Mouse (Mus musculus): ENCODE results near the gene Calcoco2.

The Calcoco2 gene

DNA sequence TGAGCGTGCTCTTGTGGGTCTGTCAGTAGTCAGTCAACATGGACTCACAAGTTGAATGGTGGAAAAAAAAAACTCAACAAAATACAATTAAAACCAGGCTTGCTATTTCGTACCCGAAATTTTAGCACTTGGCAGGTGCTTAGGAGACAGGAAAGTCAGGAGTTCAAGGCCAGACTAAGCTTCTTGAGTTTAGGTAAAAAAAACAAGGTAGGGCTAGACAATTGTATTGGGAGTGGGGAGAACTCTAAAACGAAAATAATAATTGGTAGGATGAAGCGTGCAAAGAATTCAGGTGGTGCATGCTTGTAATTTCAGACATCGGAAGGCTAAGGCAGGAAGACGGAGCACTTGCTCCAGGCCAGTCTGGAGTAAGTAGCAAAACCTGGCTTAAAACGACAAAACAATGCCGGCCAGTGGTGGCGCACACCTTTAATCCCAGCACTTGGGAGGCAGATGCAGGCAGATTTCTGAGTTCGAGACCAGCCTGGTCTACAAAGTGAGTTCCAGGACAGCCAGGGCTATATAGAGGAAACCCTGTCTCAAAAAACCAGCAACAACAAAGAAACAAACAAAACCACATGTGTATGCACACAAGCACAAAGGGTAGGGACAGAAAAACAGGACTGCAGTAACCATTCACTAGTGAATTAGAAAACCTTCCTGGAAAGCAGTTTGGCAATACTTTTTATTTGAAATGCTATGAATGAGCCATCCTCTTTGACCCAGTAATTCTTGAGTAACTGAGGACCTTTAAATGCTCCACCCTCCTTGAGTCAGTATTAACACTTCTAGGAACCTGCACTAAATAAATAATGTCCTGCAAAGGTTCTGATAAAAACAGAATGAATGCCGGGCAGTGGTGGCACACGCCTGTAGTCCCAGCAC is 35.3 kb downstream of the Calcoco2 start:
- no peak for DNase-seq

DNA sequence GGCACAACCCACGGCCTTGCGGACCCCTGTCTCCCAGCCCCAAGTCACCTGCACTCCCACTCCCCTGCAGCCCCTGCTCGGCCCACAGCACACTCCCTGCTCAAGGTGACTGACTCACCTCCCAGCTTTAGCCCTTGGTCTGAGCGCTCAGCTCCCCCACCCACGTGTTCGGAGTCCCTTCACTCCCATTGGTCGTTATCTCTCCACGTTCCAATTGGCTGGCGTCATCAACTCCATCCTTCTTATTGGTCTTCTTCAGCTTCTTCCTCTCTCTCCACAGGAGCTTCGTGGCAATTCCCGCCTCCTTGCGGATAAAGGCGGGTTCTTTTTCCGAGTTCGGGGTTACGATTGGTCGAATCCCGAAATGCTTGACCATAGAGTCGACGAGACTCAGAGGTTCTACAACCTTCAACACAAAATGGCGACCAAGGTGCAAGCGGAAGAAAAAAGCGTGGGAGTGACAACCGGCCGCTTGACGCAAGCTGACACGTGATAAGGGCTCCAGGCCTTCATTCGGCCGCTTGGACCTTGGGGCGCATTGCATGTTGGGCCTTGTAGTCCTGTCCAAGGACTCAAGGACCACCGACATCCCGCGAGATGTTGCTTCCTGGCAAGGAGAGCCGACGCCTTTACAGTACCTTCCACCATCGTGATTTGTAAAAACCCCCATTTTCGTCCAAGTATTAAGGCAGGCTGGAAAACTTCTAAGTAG is 36.1 kb downstream of the Calcoco2 start, which contains the start of gene Atp5g1:
Atp5g1 (minus strand) TSS at position 162 of the 712 bp plus-strand sequence.
- DNase-seq: peak; percentile 100

DNA sequence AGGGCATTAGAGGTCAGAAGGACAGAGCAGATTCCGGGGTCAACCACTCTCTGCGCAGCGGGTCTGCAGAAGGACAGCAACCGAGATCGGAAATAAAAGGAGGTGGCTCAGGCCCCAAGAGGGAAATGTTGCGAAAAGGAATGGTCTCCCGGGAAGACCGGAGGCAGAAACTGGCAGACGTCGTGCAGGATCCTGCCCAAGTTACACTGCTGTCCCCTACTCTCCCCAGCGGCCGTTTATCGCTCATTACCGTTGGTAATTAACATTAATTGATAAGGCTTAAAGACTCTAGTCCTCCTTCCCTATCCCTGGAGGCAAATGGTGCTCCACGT is 36.6 kb downstream of the Calcoco2 start:
- no peak for DNase-seq

DNA sequence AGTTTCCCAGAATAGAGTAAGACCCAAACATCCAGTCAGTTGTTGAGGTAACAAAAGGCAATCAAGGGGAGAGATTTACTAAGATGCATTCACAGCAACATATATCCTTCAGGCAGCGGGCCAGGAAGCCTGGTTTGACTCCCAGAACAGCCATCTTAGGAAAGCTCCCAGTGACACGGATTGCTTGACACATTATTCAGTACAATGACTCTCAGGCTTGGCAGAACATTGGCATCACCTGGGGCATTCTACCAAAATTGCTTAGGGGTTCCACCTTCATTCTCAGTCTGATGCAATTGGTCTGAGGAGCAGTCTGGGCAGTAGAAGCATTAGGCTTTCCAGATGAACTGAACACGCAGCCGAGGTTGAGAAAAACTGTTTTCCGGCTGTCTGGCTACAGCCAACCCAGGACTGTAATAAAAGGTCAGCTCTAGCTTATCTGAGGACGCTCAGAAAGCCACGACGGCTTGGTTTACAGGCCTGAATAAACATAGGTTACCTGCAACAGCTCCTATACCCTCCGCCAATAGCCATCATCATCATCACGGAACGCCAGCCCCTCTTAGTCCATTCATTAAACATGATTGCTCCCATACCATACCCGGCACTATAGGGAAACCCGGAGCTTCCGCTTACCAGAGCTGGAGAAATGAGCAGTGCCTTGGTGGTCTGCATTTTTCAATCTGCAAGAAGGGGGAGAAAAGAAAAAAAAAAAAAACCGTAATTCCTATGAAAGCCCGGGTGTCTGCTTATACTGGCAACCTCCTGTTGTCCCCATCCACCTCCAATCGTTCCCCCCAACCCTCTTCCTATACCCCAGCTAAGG is 37.2 kb downstream of the Calcoco2 start:
- peak; percentile 48 for DNase-seq

DNA sequence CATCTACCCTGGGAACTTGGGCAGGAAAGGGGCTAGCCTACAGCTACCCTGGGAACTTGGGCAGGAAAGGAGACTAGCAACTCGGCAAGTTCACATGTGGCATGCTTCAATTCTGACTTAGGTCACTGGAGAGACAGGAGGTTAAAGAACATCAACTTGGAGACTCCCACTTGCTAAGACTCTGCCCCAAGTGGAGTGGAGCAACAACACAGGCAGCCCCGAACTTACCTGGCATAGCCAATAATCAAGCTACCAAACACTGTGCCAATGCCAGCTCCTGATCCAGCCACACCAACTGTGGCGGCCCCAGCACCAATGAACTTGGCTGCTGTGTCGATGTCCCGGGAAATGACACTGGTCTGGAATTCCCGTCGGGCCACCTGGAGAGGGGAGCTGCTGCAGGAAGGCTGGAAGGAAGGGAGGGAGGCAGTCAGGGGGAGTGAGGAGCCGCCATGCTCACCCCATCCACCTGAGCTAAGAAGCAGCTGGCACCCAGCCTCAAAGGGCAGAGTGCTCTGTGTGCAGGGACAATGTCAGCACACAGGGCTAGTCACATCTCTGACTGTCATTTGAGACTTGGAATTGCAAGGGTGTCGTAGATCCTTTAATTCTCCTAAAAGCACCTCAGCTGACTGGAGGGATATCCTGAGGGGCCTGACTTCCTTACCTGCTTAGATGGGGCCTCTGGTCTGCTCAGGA is 38.3 kb downstream of the Calcoco2 start:
- DNase-seq: peak; percentile 44

DNA sequence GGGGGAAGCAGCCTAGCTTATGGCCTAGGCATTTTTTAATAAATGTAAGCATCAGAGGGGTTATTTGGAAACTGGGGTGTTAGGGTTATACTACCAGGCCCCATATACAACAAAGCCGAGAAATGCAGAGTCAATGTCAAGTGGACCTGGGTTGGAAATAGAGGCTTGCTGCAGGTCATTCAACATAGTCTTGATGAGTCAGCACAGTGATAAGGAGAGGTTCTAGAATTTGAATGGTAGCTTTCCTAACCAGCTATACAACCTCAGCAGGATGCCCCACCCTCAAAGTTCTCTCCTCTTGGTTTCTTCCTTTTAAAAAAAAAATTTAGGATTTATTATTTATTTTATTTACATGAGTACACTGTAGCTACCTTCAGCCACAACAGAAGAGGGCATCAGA is 40.8 kb downstream of the Calcoco2 start:
- no peak for DNase-seq

DNA sequence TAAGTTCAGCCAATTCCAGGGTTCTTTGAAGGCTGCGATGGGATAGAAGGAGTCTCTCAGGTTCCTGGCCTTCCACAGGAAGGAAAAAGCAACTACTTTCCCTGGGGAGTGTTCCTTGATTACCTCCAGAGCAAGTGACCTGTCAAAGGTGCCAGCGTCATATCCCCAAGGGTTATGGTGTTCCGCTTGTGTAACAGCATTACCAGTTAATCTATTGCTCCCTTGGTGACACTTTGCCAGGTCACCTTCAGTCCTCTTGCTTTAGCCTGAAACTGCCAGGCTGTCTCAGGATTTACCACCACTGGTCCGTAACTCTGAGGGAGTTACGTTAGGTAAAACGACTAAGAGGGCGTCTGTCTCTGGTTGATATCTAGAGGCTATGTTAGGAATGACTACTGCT is 41.4 kb downstream of the Calcoco2 start:
- peak; percentile 57 for DNase-seq

DNA sequence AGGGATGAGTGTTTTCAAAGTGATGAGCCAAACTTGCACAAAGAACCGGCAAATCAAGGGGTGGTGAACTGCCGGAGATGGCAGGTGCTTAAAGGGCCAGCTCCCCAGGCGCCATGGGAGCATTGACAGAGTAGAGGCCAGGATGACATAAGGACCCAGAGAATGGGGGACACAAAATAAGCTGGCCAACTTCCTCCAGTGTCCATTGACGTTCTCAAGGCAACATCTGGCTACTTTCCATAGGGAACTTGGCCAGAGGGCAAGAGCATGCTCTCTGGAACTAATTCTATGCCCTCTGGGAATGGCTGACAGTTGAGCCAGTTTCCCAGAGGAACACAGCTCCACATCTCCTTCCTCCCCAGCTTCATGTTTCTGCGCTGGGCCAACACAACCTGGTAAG is 43.5 kb downstream of the Calcoco2 start:
- DNase-seq: no peak

DNA sequence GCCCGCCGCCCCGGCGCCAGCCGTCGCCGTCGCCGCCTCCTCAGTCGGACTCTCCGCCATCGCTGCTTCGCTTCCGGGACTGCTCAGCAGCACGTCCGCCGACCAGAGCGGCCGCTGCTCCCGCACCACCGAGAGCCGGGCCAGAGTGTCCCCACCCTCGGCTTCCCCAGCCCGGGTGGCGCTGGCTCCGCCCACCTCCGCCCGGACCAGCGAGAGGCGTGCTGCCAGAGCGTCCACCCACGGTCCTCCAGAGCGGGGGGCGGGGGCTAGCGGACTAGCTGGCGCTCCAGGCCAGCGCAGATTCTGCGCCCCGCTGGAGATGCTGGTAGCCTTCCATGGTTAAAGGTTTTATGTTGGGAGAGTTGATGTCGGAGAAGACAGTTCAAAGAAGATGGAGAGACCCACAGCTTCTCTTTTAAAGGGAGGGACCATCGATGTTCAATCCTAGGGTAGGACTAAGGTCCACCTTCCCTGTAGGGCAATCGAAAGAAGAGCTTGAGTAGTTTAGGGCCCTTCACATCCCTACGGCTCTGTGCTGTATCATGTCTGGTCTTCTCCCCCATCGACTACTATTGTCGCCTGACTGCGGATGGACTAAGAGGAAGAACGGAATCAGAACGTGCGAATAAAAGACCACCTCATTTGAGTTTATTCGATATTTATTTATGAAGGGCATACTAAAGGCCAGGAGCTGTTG is 46.4 kb downstream of the Calcoco2 start, which contains the start of gene Ube2z:
Ube2z (minus strand) TSS at position 174 of the 697 bp plus-strand sequence.
- DNase-seq: peak; percentile 97

DNA sequence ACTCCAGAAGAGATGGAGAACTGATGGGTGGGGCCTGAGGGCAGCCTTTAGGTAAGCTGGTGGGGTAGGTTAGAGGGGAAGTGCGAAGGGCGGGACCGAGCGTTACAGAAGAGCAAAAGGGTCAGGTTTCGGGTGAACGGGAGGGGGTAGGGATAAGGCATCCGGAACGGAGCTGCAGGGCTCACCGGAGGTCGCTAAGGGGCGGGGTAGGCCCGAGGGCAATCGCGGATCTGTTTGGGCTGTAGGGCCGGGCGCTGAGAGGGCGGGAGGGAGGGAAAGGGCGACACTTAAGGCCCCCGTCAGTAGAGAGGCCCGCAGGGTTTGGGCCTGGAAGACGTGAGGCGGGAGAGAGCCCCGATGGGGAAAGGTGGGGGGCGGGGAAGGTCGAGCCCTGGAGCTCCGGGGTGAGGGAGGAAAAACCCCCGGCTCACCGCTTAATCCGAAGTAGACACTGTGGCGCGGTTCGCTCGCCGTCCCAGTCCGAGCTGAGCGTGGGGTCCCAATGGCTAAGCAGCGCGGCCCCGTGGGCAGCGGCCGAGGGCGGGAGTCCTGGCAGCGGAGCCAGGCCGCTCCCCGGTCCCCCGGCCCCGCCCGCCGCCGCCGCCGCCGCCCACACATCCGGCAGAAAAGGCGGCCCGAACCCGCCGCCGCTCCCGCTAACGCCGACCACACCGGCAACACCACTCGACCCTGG is 47.1 kb downstream of the Calcoco2 start:
- no peak for DNase-seq

DNA sequence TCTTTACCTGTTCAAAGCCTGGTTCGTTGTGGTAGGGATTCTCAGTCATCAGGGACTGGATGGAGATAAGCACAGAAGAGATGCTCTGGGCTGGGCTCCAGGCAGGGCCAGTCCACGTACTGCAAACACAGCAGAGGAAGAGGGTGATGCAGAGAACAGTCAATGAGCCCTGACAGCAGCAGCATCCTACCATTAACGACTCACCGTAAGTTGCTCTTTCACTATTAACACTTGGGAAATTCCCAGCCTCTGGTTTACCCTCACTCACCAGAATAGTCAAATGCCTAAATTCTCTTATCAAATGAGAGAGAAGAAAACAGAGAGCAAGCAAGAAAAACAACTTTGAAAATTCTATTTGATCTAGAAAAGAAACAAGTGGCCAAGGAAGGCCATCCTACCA is 53.5 kb downstream of the Calcoco2 start:
- no peak for DNase-seq

DNA sequence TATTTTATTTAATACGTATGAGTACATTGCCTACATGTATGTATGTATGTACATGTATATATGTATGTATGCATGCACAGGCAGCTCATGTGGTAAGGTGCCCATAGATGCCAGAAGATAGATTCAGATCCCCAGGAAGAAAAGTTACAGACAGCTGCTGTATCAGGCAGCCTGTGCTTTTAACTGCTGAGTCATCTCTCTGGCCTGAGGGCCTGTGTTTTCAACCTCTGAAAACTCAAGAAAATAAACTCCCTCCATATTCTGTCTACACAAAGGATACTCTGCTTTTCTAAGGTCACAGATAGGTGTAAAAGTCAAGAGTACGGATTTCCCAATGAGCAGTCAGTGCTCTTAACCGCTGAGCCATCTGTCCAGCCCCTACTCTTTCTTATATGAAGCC is 60.9 kb downstream of the Calcoco2 start:
- no peak for DNase-seq

DNA sequence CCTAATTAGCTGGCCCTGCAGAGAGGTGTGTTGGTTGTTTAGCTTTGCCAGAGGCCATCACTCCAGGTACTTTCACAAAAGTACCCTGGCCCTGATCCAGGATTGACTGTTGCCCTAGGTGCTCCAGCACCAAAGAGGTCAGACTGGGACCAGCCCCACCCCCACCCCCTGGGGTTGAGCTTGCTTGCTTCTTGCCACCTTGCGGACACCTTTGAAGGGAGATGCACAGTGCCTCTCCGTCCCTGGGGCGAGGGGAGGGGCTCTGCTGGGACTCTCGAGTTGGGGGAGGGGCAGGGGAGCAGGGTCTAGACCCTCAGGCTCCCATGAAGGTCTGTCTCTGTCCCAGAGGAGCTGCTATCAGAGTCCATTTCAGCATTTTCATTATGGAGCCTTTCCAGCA is 61.8 kb downstream of the Calcoco2 start:
- no peak for DNase-seq

Data from kidney, adult 9 months (tissue).